Mouse (Mus musculus) intestine, postnatal 0 days (tissue): ENCODE measurements around the gene Adamts7. TPM values are rescaled to one million over a fixed set of nuclear protein-coding genes. Genes with fewer than 3 reads are reported as not detected.

Source experiments
- ATAC-seq: fragments of 200-750 bp; cut with Nextera tagmentation; 2 replicates; pipeline ENCODE4 v1.8.0; 2017; ENCODE audit warnings: mild to moderate bottlenecking, moderate TSS enrichment, moderate library complexity
- H3K27ac ChIP-seq: fragments of 300-500 bp; sonication (generic); 2 replicates; pipeline ENCODE4 v1.5.1; 2014; ENCODE audit warnings: mild to moderate bottlenecking, low read depth, low read length, moderate library complexity
- H3K27me3 ChIP-seq: fragments of 300-500 bp; sonication (generic); replicated peaks from 2 replicates; pipeline ENCODE4 v1.6.1; 2014; ENCODE audit warnings: low read length, mixed read lengths; ENCODE audit not compliant: control insufficient read depth, insufficient read depth
- H3K36me3 ChIP-seq: fragments of 300-500 bp; sonication (generic); 2 replicates; pipeline ENCODE4 v1.6.1; 2014; ENCODE audit warnings: mild to moderate bottlenecking, moderate library complexity; ENCODE audit not compliant: control insufficient read depth, insufficient read depth
- H3K4me1 ChIP-seq: fragments of 300-500 bp; sonication (generic); replicated peaks from 2 replicates; pipeline ENCODE4 v1.6.1; 2014; ENCODE audit warnings: antibody characterized with exemption, low read length, mixed read lengths; ENCODE audit not compliant: control insufficient read depth, insufficient read depth
- H3K4me2 ChIP-seq: fragments of 300-500 bp; sonication (generic); replicated peaks from 2 replicates; pipeline ENCODE4 v1.6.1; 2014; ENCODE audit warnings: low read depth, mild to moderate bottlenecking, moderate library complexity
- H3K4me3 ChIP-seq: fragments of 300-500 bp; sonication (generic); 2 replicates; pipeline ENCODE4 v1.5.1; 2014; ENCODE audit warnings: low read depth, low read length
- H3K9ac ChIP-seq: fragments of 300-500 bp; sonication (generic); 2 replicates; pipeline ENCODE4 v1.6.1; 2014; ENCODE audit warnings: mild to moderate bottlenecking, low read depth, low read length
- H3K9me3 ChIP-seq: fragments of 300-500 bp; sonication (generic); 2 replicates; pipeline ENCODE4 v1.6.1; 2016; ENCODE audit warnings: mixed run types; ENCODE audit not compliant: control insufficient read depth
- CTCF ChIP-seq: sonication (generic); IDR thresholded peaks from 2 replicates; pipeline ENCODE4 v1.5.1; 2016; ENCODE audit warnings: low read depth, mild to moderate bottlenecking, control low read depth, antibody characterized with exemption, moderate library complexity
- WGBS: fragments of 180-500 bp; shearing (Covaris S2); extraction: QIAGEN DNeasy Blood & Tissue Kit; methylation state at CpG from one replicate; pipeline ENCODE4 v1.1.7; 2014; 5-methylcytosine and 5-hydroxymethylcytosine counted together
- polyA plus RNA-seq: library from polyadenylated mRNA; unstranded; fragments of >200 nt; fragmentation: Nextera tagmentation; extraction: Ambion mirVana; gene quantifications from 2 replicates; pipeline ENCODE4 v1.2.1, GENCODE M21; 2015

The Adamts7 gene
- polyA plus RNA-seq, 1 experiment from 2014 or later: 2.5 TPM

GRCm38 (mm10) chr9:90248326-90248725, 85.5 kb downstream of the Adamts7 start:
- 87% methylated on average over 7 of the region's 7 CpGs for WGBS
- no peak for ATAC-seq

GRCm38 (mm10) chr9:90249036-90249435, 86.2 kb downstream of the Adamts7 start:
- Histone ChIP-seq H3K4me2 (no peak overlapping the region), H3K27ac (no peak overlapping the region), H3K4me3 (no peak overlapping the region), H3K36me3 (peaks cover 32% of the 10 kb centered on the region), H3K4me1 (peaks cover 4% of the 10 kb centered on the region; the same call in 1 of the 2 replicates), H3K9ac (no peak overlapping the region), H3K27me3 (no peaks in the 10 kb centered on the region), H3K9me3 (no peaks in the 10 kb centered on the region)
- no peak for ATAC-seq
- 85% methylated on average over 2 of the region's 2 CpGs for WGBS
- no peak for TF ChIP-seq CTCF

More at GRCm38 (mm10) chr9:90248326-90248725, 85.5 kb downstream of the Adamts7 start:
- no peak overlapping the region for H3K4me3 ChIP-seq
- no peak overlapping the region for H3K9ac ChIP-seq
- TF ChIP-seq CTCF: no peak
- H3K27me3 ChIP-seq: no peaks in the 10 kb centered on the region
- peaks cover 30% of the 10 kb centered on the region for H3K36me3 ChIP-seq
- H3K9me3 ChIP-seq: no peaks in the 10 kb centered on the region
- no peak overlapping the region for H3K4me2 ChIP-seq
- no peak overlapping the region for H3K27ac ChIP-seq
- H3K4me1 ChIP-seq: peaks cover 4% of the 10 kb centered on the region; the same call in 1 of the 2 replicates

- no peak overlapping the region for H3K4me2 ChIP-seq
- H3K9me3 ChIP-seq: no peaks in the 10 kb centered on the region
- TF ChIP-seq CTCF: no peak
- no peak overlapping the region for H3K9ac ChIP-seq
- ATAC-seq: no peak
- H3K4me1 ChIP-seq: peaks cover 4% of the 10 kb centered on the region; the same call in 1 of the 2 replicates
- H3K36me3 ChIP-seq: peaks cover 34% of the 10 kb centered on the region
- 0 out of 2 replicates have a peak overlapping the region, but pooled peaks have one; percentile 41 for H3K27ac ChIP-seq
- WGBS: 85% methylated on average over 5 of the region's 5 CpGs
- H3K4me3 ChIP-seq: no peak overlapping the region
- H3K27me3 ChIP-seq: no peaks in the 10 kb centered on the region
Measured at GRCm38 (mm10) chr9:90250141-90250775, 87.4 kb downstream of the Adamts7 start.

DNA sequence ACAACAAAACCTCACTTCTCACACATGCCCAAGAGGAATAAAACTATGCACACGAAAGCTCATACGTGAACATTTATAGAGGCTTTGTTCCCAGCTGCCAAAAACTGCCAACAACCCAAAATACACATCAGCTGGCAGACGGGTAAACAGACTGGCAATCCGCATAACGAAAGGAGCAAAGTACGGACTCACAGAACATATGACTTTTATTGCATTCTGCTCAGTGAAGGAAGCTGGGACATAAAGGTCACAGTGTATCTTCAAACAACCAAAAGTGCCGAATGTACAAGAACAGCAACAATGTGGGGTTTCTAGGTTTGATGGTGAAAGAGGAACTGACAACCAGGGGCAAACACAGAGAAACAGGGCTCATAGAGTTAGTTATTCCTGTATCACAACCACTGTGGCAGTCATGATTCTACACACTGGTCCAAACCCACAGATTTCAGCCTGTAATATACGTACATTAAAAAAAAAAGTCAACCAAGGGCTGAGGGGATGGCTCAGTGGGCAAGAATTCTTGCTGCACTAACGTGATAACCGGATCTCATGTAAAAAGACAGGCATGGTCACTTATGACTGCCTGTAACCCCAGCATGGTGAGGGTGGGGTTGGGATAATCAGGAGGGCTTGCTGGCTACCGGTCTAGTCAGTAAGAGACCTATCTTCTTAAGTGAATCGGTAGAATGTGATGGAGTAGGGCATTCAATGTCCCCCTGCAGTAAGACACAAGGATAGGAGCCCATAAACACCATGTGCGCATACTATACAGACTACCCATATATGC, 88.3 kb downstream of the Adamts7 start:
- Histone ChIP-seq H3K27ac (peak overlapping the region; percentile 41; the same call in 1 of the 2 replicates), H3K4me1 (peaks cover 4% of the 10 kb centered on the region; the same call in 1 of the 2 replicates), H3K36me3 (peaks cover 27% of the 10 kb centered on the region), H3K4me2 (no peak overlapping the region), H3K4me3 (no peak overlapping the region), H3K27me3 (no peaks in the 10 kb centered on the region), H3K9me3 (no peaks in the 10 kb centered on the region), H3K9ac (no peak overlapping the region)
- TF ChIP-seq CTCF: no peak
- ATAC-seq: peak; percentile 84
- WGBS: 57% methylated on average over 13 of the region's 13 CpGs

GRCm38 (mm10) chr9:90253181-90253580, 90.3 kb downstream of the Adamts7 start:
- Histone ChIP-seq H3K36me3 (peaks cover 8% of the 10 kb centered on the region; the same call in 1 of the 2 replicates), H3K27me3 (no peaks in the 10 kb centered on the region), H3K4me2 (no peak overlapping the region), H3K4me1 (peaks cover 4% of the 10 kb centered on the region; the same call in 1 of the 2 replicates), H3K9ac (no peak overlapping the region), H3K27ac (no peak overlapping the region), H3K4me3 (no peak overlapping the region), H3K9me3 (no peaks in the 10 kb centered on the region)
- ATAC-seq: no peak
- WGBS: 81% methylated on average over 2 of the region's 2 CpGs
- no peak for TF ChIP-seq CTCF

DNA sequence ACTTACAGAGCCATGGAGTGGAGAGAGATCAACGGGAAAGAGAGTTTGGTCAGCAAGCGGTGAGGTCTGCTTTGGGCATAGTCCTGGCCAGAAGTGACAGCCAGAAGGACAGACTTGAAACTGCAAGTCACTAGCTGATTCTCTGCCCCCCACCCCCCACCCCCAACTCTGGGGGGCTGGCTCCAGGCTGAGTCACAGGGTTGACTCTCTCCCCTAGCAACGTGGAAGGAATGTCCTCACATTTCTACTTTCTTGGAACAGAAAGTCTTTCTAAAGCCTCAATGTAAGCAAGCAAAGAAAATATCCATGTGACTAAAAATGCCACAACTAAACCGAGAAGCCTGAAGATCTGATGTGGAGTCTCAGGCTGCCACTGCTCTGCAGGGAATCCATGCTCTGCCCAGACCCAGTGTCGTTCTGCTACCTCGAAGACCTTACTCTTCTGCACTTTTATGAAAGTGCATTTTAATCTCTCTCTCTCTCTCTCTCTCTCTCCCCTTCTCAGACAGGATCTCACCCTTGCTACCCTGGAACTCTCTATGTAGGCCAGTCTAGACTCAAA, 93.1 kb downstream of the Adamts7 start:
- 54% methylated on average over 6 of the region's 6 CpGs for WGBS

More for the DNA sequence above, 93.1 kb downstream of the Adamts7 start:
- H3K27me3 ChIP-seq: no peaks in the 10 kb centered on the region
- H3K9me3 ChIP-seq: no peaks in the 10 kb centered on the region
- no peak overlapping the region for H3K4me2 ChIP-seq
- H3K36me3 ChIP-seq: peaks cover 4% of the 10 kb centered on the region; the same call in 1 of the 2 replicates
- H3K4me3 ChIP-seq: no peak overlapping the region
- H3K27ac ChIP-seq: no peak overlapping the region
- H3K9ac ChIP-seq: no peak overlapping the region
- no peak for ATAC-seq
- H3K4me1 ChIP-seq: peaks cover 8% of the 10 kb centered on the region
- TF ChIP-seq CTCF: no peak
